Mouse (Mus musculus) embryonic facial prominence, embryonic 10.5 days (tissue): ENCODE results near the gene Mss51. TPM values are rescaled to one million over a fixed set of nuclear protein-coding genes. Genes with fewer than 3 reads are reported as not detected.

Experiments used
- DNase-seq: peaks from one replicate; pipeline ENCODE4 v3.0.0-alpha.2; 2017; ENCODE audit warnings: low spot score
- H3K27ac ChIP-seq: fragments of 300-500 bp; sonication (generic); replicated peaks from 2 replicates; pipeline ENCODE4 v1.5.1; 2016; ENCODE audit warnings: mild to moderate bottlenecking
- H3K27me3 ChIP-seq: fragments of 300-500 bp; sonication (generic); replicated peaks from 2 replicates; pipeline ENCODE4 v1.6.1; 2016; ENCODE audit warnings: low read depth, mild to moderate bottlenecking; ENCODE audit not compliant: poor library complexity, severe bottlenecking
- H3K36me3 ChIP-seq: fragments of 300-500 bp; sonication (generic); replicated peaks from 2 replicates; pipeline ENCODE4 v1.6.1; 2016; ENCODE audit warnings: mild to moderate bottlenecking, moderate library complexity
- H3K4me1 ChIP-seq: fragments of 300-500 bp; sonication (generic); 2 replicates; pipeline ENCODE4 v1.6.1; 2016
- H3K4me3 ChIP-seq: fragments of 300-500 bp; sonication (generic); 2 replicates; pipeline ENCODE4 v1.5.1; 2016; ENCODE audit warnings: mild to moderate bottlenecking, moderate library complexity
- H3K9me3 ChIP-seq: fragments of 300-500 bp; sonication (generic); 2 replicates; pipeline ENCODE4 v1.6.1; 2016; ENCODE audit warnings: mild to moderate bottlenecking
- WGBS: fragments of 180-500 bp; shearing (Covaris S2); methylation state at CpG from one replicate; pipeline ENCODE4 v1.1.7; 2016; 5-methylcytosine and 5-hydroxymethylcytosine counted together
- polyA plus RNA-seq: library from polyadenylated mRNA; unstranded; fragments of >200 nt; fragmentation: Nextera tagmentation; extraction: Ambion mirVana; gene quantifications from 2 replicates; pipeline ENCODE4 v1.2.1, GENCODE M21; 2016

Mss51 gene
- 0.67 and 1.3 TPM in 2 replicates for polyA plus RNA-seq

- H3K36me3 ChIP-seq, result peaks cover 82% of the 10 kb centered on the region
- no peaks in the 10 kb centered on the region for H3K4me1 ChIP-seq
- DNase-seq, result no peak
- H3K27ac ChIP-seq, result no peak within 1 kb of the TSS
- 78% methylated on average over 2 of the region's 2 CpGs for WGBS
- no peak within 1 kb of the TSS for H3K4me3 ChIP-seq
- no peaks in the 10 kb centered on the region for H3K9me3 ChIP-seq
- H3K27me3 ChIP-seq, result no peaks in the 10 kb centered on the region
Observed at GRCm38 (mm10) chr14:20496603-20497002, at the start of gene Mss51. Mss51 (minus strand) TSS chr14:20496901.

GRCm38 (mm10) chr14:20546415-20546814, 49.7 kb upstream of the Mss51 start, which contains the start of gene Ppp3cb:
Ppp3cb (minus strand) TSS chr14:20546573.
- Histone ChIP-seq H3K4me3 (peak within 1 kb of the TSS; percentile 97), H3K36me3 (peaks cover 48% of the 10 kb centered on the region), H3K27ac (peak within 1 kb of the TSS; percentile 99), H3K9me3 (no peaks in the 10 kb centered on the region), H3K27me3 (no peaks in the 10 kb centered on the region), H3K4me1 (peaks cover 10% of the 10 kb centered on the region)
- DNase-seq, result peak; percentile 95
- WGBS, result under 1% methylated on average over 29 of the region's 29 CpGs

- peaks cover 10% of the 10 kb centered on the region for H3K4me1 ChIP-seq
- H3K9me3 ChIP-seq, result no peaks in the 10 kb centered on the region
- H3K36me3 ChIP-seq, result peaks cover 41% of the 10 kb centered on the region
- H3K4me3 ChIP-seq, result peak overlapping the region; percentile 97
- peak; percentile 90 for DNase-seq
- WGBS, result under 1% methylated on average over 65 of the region's 67 CpGs
- peak overlapping the region; percentile 99 for H3K27ac ChIP-seq
- no peaks in the 10 kb centered on the region for H3K27me3 ChIP-seq
Observed at GRCm38 (mm10) chr14:20545529-20546331, 49.0 kb upstream of the Mss51 start.

- Histone ChIP-seq H3K4me1 (peaks cover 10% of the 10 kb centered on the region), H3K27ac (no peak overlapping the region), H3K36me3 (peaks cover 31% of the 10 kb centered on the region), H3K27me3 (no peaks in the 10 kb centered on the region), H3K4me3 (peak overlapping the region; percentile 97), H3K9me3 (no peaks in the 10 kb centered on the region)
- DNase-seq, result no peak
- WGBS, result 86% methylated on average over 7 of the region's 7 CpGs
Observed at GRCm38 (mm10) chr14:20544467-20545411, 48.0 kb upstream of the Mss51 start.

- no peak for DNase-seq
- Histone ChIP-seq H3K27ac (no peak overlapping the region), H3K4me3 (no peak overlapping the region), H3K27me3 (no peaks in the 10 kb centered on the region), H3K36me3 (peaks cover 45% of the 10 kb centered on the region), H3K9me3 (no peaks in the 10 kb centered on the region), H3K4me1 (no peaks in the 10 kb centered on the region)
- 93% methylated on average over 4 of the region's 4 CpGs for WGBS
Observed at GRCm38 (mm10) chr14:20529643-20530042, 32.9 kb upstream of the Mss51 start.

GRCm38 (mm10) chr14:20520179-20520578, 23.5 kb upstream of the Mss51 start:
- peaks cover 84% of the 10 kb centered on the region for H3K36me3 ChIP-seq
- no peak for DNase-seq

GRCm38 (mm10) chr14:20508424-20508823, 11.7 kb upstream of the Mss51 start:
- peaks cover 58% of the 10 kb centered on the region for H3K36me3 ChIP-seq
- WGBS, result 85% methylated on average over 2 of the region's 2 CpGs
- H3K4me3 ChIP-seq, result no peak overlapping the region
- H3K9me3 ChIP-seq, result no peaks in the 10 kb centered on the region
- no peaks in the 10 kb centered on the region for H3K27me3 ChIP-seq
- DNase-seq, result no peak
- H3K27ac ChIP-seq, result no peak overlapping the region
- no peaks in the 10 kb centered on the region for H3K4me1 ChIP-seq

More at GRCm38 (mm10) chr14:20520179-20520578, 23.5 kb upstream of the Mss51 start:
- H3K4me1 ChIP-seq, result no peaks in the 10 kb centered on the region
- WGBS, result 93% methylated on average over 2 of the region's 2 CpGs
- H3K4me3 ChIP-seq, result no peak overlapping the region
- no peak overlapping the region for H3K27ac ChIP-seq
- no peaks in the 10 kb centered on the region for H3K9me3 ChIP-seq
- H3K27me3 ChIP-seq, result no peaks in the 10 kb centered on the region

GRCm38 (mm10) chr14:20502966-20503365, 6.3 kb upstream of the Mss51 start:
- H3K9me3 ChIP-seq, result no peaks in the 10 kb centered on the region
- H3K36me3 ChIP-seq, result peaks cover 62% of the 10 kb centered on the region
- H3K27me3 ChIP-seq, result no peaks in the 10 kb centered on the region
- WGBS, result 98% methylated on average over 10 of the region's 10 CpGs
- DNase-seq, result no peak
- H3K4me1 ChIP-seq, result no peaks in the 10 kb centered on the region
- H3K27ac ChIP-seq, result no peak overlapping the region
- H3K4me3 ChIP-seq, result no peak overlapping the region

GRCm38 (mm10) chr14:20499982-20500381, 3.3 kb upstream of the Mss51 start:
- 85% methylated on average over 3 of the region's 3 CpGs for WGBS

GRCm38 (mm10) chr14:20486031-20486430, 10.7 kb downstream of the Mss51 start:
- Histone ChIP-seq H3K36me3 (peaks cover 66% of the 10 kb centered on the region), H3K4me3 (no peak overlapping the region), H3K9me3 (no peaks in the 10 kb centered on the region), H3K27ac (no peak overlapping the region), H3K27me3 (no peaks in the 10 kb centered on the region), H3K4me1 (no peaks in the 10 kb centered on the region)
- DNase-seq, result no peak
- 95% methylated on average over 5 of the region's 5 CpGs for WGBS

More at GRCm38 (mm10) chr14:20499982-20500381, 3.3 kb upstream of the Mss51 start:
- Histone ChIP-seq H3K36me3 (peaks cover 74% of the 10 kb centered on the region), H3K27ac (no peak overlapping the region), H3K27me3 (no peaks in the 10 kb centered on the region), H3K9me3 (no peaks in the 10 kb centered on the region), H3K4me1 (no peaks in the 10 kb centered on the region), H3K4me3 (no peak overlapping the region)
- no peak for DNase-seq

GRCm38 (mm10) chr14:20482051-20482751, 14.5 kb downstream of the Mss51 start:
- H3K4me1 ChIP-seq, result peaks cover 26% of the 10 kb centered on the region
- no peak overlapping the region for H3K27ac ChIP-seq
- DNase-seq, result no peak
- H3K36me3 ChIP-seq, result peaks cover 36% of the 10 kb centered on the region
- no peaks in the 10 kb centered on the region for H3K9me3 ChIP-seq
- no peak overlapping the region for H3K4me3 ChIP-seq
- whole genome bisulfite sequencing, result 90% methylated on average over 7 of the region's 7 CpGs
- H3K27me3 ChIP-seq, result no peaks in the 10 kb centered on the region

- no peak overlapping the region for H3K27ac ChIP-seq
- peaks cover 36% of the 10 kb centered on the region for H3K4me1 ChIP-seq
- no peak for DNase-seq
- no peaks in the 10 kb centered on the region for H3K27me3 ChIP-seq
- H3K4me3 ChIP-seq, result no peak overlapping the region
- 25% methylated on average over 5 of the region's 5 CpGs for WGBS
- peaks cover 27% of the 10 kb centered on the region for H3K36me3 ChIP-seq
- H3K9me3 ChIP-seq, result no peaks in the 10 kb centered on the region
Observed at GRCm38 (mm10) chr14:20481211-20481610, 15.5 kb downstream of the Mss51 start.
